Mouse (Mus musculus) cerebellum, postnatal 4 days (tissue): ENCODE measurements around the gene Brf1.

Experiments
- DNase-seq, 2 experiments: peaks; one replicate each; pipeline ENCODE4 v3.0.0; 2022; ENCODE audit warnings: low spot score in 2 of 2, mixed read lengths in 1 of 2

The Brf1 gene

DNA sequence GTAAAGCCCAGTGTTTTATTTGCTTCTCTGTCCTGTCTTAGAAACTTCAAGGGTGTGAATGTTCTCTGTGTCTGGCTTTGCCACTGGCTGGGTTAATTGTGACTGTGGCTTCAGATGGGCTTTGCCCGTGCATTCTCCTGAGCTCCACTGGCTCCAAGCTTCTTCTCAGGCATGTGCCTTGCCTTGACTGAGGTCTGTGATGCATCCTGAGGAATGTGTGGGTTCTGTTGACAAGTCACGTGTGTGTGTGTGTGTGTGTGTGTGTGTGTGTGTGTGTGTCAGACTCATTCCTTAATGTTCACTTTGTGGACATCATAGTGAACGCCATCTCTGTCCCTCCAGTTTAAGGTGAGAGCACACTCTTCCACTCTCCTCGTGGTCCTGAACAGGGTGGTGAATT is 18.3 kb upstream of the Brf1 start:
- DNase-seq = no peak

DNA sequence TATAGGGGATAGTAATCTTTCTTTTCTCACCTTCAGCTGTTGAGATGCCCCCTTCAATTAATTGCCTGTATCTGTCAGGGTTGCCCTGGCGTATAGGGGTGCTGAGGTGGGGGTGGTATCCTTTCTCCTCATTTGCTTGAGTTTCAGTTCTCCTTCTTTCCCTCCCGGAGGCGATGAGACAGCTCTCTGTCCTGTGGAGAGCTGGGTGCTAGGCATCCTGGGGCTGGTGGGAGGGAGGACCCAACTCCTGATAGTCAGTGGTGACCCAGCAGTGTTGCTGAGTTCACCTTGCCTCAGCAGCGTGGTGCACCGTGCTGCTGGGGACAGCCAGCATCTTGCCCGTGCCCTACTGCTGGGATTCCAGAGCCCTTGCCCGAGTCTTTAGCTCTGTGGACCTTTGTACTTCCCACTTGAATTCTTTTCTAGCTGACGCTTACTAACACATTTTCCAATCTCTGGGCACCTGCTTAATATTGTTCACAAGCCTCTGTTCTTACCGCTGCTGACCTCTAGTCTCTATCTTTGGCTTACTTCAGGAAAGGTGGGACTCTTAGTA is 17.0 kb upstream of the Brf1 start:
- DNase-seq = no peak

- no peak for DNase-seq
These were observed 16.5 kb upstream of the Brf1 start for GRCm38 (mm10) chr12:113016976-113017375.

DNA sequence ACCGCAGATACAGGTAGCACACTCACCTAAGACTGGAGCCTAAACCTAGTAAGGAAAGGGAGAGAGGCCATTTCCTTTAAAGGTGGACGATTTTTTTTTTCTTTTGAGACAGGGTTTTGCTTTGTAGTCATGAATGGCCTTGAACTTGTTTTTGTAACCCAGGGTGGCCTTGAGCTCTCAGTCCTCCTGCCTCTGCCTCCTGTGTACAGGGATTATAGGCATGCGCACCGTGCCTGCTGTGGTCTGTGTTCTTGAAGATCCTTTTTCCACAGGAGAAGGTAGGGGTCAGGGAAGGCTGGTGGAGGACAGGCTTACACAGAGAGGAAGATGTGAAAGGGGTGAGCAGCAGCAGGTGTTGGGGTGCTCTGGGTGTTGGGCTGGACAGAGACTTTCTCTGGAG is 15.5 kb upstream of the Brf1 start:
- no peak for DNase-seq

GRCm38 (mm10) chr12:113014561-113015556 is 14.4 kb upstream of the Brf1 start:
- peak in 1 of 2 experiments; percentile 38 for DNase-seq

DNA sequence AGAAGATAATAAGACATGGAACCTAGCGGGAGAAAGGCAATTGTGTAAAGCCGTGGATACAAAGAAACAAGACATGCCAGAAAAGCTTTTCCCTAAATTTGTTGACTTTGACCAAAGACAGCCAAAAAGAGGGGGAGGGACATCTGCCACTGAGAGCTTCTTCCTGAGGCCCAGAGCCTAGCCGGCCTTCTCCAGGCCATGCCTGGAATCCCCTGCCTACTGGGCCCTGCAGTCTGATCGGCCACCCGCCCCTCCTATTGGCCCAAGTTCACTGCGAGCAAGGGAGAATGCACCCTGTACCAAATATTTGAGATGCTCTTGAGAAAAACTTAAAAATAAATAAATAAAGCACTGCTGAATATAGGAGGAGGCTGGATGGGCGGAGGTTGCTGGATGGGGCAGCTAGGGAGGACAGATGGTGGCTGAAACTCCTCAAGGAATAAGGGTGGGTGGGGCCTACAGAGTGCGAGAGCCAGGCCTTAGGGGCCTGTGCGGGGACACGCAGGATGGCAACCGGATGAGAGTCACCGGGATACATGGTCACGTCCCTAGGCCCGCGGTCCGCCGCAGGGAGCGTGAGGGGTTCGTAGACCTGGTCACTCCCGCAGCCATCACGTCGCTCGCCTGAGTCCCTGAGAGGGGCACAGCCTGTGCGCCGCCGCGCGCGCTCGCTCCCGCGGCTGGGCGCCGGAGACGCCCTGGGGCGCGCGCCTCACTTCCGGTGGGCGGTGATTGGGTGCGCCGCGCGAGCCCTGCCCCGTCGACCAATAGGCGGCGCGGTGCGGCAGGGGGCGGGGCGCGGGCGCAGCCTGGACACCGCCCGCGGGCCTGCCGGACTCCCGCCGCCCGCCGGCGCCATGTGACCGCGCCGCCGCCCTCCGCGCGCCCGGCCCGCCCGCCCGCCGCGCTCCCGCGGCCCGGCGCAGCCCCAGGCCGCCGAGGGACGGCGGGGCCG is 13.4 kb upstream of the Brf1 start, which contains the start of gene Pacs2:
Gene Pacs2, plus strand, starts transcription at position 905 of the 955 bp plus-strand sequence.
- peak; percentile 89 to 96 for DNase-seq

DNA sequence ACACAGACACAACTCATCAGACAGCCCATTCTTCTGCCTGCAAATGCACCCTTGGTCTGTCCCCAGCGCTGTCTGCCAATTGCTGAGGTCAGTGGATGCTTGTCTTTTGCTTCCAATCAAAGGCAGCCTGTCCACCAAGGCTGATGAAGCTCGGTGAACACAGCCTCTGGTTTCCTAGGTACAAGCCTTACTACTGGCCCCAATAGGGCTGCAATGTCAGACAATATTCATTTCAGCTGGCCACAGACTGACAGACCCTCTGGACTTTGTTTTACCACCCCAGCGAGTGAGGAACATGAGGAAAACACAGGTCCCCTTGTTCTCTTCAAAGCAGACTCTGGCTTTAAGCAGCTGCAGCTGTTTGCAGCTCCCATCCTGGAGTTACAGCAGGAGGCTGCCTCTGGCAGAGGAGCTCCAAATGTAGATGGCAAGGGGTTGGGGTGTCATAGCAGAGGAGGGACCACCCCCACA is 12.6 kb upstream of the Brf1 start:
- DNase-seq = no peak

DNA sequence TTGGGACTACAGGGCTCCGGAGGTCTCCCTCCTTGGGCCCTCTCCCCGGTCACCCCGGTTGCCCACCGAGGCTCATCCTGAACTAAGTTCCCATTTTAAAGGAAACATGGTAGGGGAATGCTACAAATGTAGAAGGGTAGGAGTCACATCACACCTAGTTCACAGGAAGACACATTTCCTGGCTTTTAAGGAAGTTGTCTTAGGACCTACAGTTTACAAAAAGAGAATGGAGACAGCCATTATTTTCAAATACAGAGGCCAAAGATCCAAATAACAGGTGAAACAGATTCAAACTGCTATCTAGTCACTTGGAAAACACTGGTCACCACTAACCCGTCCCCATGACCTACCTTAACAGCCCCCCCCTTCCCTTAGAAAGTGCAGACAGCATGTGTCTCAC is 11.9 kb upstream of the Brf1 start:
- DNase-seq = no peak

DNA sequence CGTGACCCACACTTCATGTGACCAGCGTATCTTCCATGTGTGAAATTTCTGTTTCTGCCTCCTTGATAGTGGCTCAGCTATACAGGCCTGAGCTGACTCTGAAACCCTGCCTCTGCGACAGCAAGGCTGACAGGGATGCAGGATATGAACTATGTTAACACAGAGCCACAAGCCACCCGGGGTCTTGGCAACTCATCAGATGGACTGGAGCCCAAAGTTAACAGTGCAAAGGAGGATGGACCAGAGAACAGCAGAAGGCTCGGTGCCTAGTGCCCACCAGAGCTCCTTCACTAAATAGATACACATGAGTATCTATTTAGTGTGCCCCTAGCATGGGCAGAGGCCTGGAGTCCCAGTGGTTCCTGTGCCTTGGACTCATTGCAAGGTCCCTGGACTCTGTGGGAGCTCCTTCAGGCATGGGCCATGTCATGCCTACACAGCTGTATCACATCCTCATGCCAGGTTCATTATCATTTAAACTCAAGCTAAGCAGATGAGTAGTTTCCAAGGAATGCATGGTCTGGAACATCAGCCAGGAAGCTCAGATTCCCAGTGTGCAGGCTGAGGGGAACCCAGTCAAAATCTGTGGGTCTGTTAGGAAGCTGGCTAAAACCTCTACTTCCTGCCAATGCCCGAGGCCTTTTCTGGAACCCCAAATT is 11.3 kb upstream of the Brf1 start:
- peak in 1 of 2 experiments; percentile 59 for DNase-seq

DNA sequence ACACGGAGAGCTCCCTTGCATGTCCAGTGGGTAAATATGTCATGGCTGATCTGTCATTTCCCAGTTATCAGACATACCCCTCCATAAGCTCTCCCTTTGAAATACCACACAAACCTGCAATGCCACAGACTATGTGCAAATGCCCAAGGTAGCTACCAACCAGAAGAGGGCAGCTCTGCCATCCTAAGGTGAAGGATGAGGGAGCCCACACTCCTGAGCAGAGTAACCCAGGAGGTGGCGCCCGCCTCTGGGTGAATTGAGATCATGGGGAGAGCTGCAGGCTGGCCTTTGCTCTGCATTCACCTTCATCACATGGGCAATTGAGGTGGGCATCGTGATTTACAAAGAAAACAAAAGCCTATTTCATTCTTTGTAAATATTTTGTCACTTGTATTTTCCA is 4.5 kb upstream of the Brf1 start:
- DNase-seq = peak in 1 of 2 experiments; percentile 45

- DNase-seq = no peak
These were observed 3.5 kb upstream of the Brf1 start for GRCm38 (mm10) chr12:113004011-113004410.

GRCm38 (mm10) chr12:113002667-113003066 is 2.2 kb upstream of the Brf1 start:
- DNase-seq = no peak

GRCm38 (mm10) chr12:113001133-113001474 is 600 bp upstream of the Brf1 start:
- no peak for DNase-seq

- no peak for DNase-seq
These were observed 773 bp downstream of the Brf1 start for GRCm38 (mm10) chr12:112999569-113000293.

- no peak for DNase-seq
These were observed 6.4 kb downstream of the Brf1 start for GRCm38 (mm10) chr12:112994153-112994552.

DNA sequence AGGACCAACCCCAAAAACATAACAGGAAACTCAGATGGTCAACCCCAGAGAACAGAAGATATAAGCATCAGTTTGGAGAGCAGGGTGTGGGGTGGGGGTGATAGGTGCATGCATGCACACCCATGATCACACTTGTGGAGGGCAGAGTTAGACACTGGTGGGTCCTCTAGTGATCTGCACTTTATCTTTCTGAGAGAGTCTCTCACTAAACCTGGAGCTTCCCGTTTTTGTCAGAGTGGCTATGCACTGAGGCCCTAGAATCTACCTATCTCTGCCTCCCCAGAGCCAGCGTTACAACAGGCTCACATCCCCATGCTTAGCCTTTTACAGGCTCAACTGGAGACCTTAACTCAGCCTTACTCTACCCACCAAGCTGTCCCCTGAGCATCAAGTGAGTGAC is 9.1 kb downstream of the Brf1 start:
- no peak for DNase-seq

- no peak for DNase-seq
These were observed 9.6 kb downstream of the Brf1 start for GRCm38 (mm10) chr12:112990706-112991405.

GRCm38 (mm10) chr12:112987877-112988276 is 12.6 kb downstream of the Brf1 start:
- DNase-seq = peak in 1 of 2 experiments; percentile 29

DNA sequence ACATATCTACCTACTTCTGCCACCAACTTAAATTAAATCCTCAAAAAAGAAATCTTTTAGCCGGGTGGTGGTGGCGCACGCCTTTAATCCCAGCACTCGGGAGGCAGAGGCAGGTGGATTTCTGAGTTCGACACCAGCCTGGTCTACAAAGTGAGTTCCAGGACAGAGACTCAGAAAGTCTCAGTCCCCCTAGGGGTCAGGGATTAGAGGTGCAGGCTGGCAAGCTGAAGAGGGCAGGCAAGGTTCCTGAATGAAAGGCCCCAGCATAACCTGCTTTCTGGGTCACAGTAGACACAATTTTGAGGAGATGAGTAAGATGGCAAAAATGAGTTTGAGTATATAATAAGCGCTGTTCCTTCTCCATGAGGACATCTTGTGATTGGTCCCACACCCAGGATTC is 15.2 kb downstream of the Brf1 start:
- DNase-seq = no peak

DNA sequence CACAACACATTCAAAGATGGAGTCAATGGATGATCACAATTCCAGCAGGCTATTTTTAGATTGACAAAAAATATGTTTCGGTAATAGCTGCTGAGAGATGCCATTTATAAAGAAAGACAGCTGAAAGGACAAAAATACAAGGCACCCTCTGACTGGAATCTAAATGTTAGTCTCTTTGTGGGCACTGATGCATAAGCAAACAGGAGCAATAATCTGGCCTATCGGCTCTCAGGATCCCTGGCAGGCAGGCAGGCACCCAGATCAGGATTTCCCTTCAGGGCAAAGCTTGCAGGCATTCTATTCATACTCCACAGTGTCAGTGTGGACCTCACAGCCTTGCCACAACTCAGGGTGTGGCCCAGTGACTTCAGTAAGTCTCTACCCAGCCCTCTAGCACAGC is 18.5 kb downstream of the Brf1 start:
- no peak for DNase-seq
